Mouse (Mus musculus) testis, adult 2 months (tissue): ENCODE data around the gene Lrrc36. TPM values are rescaled to one million over a fixed set of nuclear protein-coding genes. Genes with fewer than 3 reads are reported as not detected.

Experiments used
- H3K27ac ChIP-seq: fragments of 200-500 bp; 2 replicates; pipeline ENCODE4 v1.5.1; 2012; ENCODE audit warnings: low read depth, low read length; ENCODE audit not compliant: control insufficient read depth, insufficient read depth
- H3K27me3 ChIP-seq: fragments of 200-500 bp; 2 replicates; pipeline ENCODE4 v1.6.1; 2012; ENCODE audit warnings: mild to moderate bottlenecking, low read length, moderate library complexity; ENCODE audit not compliant: control insufficient read depth, insufficient read depth
- H3K36me3 ChIP-seq: fragments of 200-500 bp; 2 replicates; pipeline ENCODE4 v1.6.1; 2012; ENCODE audit warnings: mild to moderate bottlenecking, low read length; ENCODE audit not compliant: control insufficient read depth, insufficient read depth
- H3K4me1 ChIP-seq: fragments of 200-500 bp; 2 replicates; pipeline ENCODE4 v1.6.1; 2012; ENCODE audit warnings: low read length; ENCODE audit not compliant: control insufficient read depth, insufficient read depth
- H3K4me3 ChIP-seq: fragments of 200-500 bp; 2 replicates; pipeline ENCODE4 v1.5.1; 2012; ENCODE audit warnings: low read depth, mild to moderate bottlenecking, low read length, moderate library complexity, mixed read lengths; ENCODE audit not compliant: control insufficient read depth
- CTCF ChIP-seq: fragments of 200-500 bp; IDR thresholded peaks from 2 replicates; pipeline ENCODE4 v1.5.1; 2012; ENCODE audit warnings: low read depth, mild to moderate bottlenecking, inconsistent platforms, low read length, moderate library complexity; ENCODE audit not compliant: control insufficient read depth, insufficient read depth, insufficient replicate concordance
- POLR2A ChIP-seq: fragments of 200-500 bp; IDR thresholded peaks from 2 replicates; pipeline ENCODE4 v1.6.1; 2012; ENCODE audit warnings: low read depth, mild to moderate bottlenecking, inconsistent platforms, low read length, moderate library complexity; ENCODE audit not compliant: control insufficient read depth
- polyA plus RNA-seq: library from polyadenylated mRNA; depleted of rRNA; stranded (reverse); fragments of >200 nt; gene quantifications from 2 replicates; pipeline ENCODE4 v1.2.3, GENCODE M21; 2012

The Lrrc36 gene
- polyA plus RNA-seq, 1 experiment: 75.6 TPM

DNA sequence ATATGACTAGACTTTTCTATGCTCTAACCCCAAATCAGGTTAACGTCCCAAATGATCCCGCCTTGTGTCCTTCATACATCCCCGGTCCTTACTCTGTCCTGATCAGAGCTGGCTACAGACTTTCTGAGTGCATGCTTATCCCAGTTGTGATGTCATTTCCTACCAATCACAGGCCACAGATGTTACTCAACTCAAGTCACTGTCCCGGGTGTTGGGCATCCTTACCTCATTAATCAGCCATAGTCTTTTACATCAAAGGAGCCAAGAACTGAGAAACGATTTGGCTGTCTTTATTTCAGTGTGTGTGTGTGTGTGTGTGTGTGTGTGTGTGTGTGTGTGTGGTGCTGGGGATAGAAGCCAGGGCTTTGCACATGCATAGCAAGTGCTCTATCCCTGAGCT lies 40.7 kb downstream of the Lrrc36 start:
- H3K4me3 ChIP-seq: no peak overlapping the region
- no peaks in the 10 kb centered on the region for H3K36me3 ChIP-seq
- TF ChIP-seq CTCF: no peak
- no peak for TF ChIP-seq POLR2A
- no peaks in the 10 kb centered on the region for H3K27me3 ChIP-seq
- no peak overlapping the region for H3K27ac ChIP-seq
- peaks cover 2% of the 10 kb centered on the region for H3K4me1 ChIP-seq

GRCm38 (mm10) chr8:105455218-105455617 lies 41.8 kb downstream of the Lrrc36 start:
- Histone ChIP-seq H3K4me3 (no peak overlapping the region), H3K27me3 (no peaks in the 10 kb centered on the region), H3K4me1 (peaks cover 2% of the 10 kb centered on the region), H3K36me3 (no peaks in the 10 kb centered on the region), H3K27ac (no peak overlapping the region)
- TF ChIP-seq POLR2A: no peak
- no peak for TF ChIP-seq CTCF

DNA sequence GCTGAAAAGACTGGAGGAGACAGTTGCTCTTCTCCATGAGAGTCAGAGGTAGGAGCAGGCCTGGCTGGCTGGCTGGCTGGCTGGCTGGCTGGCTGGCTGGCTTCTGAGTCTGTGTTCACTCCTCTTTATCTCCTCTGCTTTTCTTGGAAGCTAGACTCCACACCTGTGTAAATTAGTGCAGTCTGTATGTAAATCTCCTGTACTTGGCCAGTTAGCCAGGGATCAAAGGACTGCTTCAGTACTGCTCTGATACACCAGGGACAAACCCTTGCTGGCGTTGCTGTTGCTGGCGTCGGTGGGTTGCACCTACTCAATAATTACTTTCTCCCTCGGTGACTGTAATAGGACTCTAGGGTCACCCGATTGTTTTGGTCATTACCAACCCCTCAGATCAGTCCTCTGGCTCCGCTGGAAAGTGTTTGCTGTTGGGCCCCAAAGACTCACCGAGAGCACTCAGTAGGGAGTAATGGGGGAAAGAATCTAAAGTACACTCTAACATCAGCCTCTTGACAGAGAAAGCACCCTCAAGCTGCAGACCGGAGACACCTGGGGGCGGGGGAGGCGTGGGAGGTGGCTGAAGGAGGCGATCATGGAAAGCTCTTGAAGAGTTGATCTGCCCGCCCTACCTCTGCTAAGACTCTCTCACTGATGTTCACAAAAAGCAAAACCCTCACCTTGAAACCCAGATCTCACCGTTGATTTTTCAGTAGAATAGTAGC lies 47.9 kb downstream of the Lrrc36 start:
- peaks cover 2% of the 10 kb centered on the region for H3K4me1 ChIP-seq
- H3K36me3 ChIP-seq: no peaks in the 10 kb centered on the region
- no peak overlapping the region for H3K27ac ChIP-seq
- no peak for TF ChIP-seq CTCF
- no peak for TF ChIP-seq POLR2A
- no peak overlapping the region for H3K4me3 ChIP-seq
- H3K27me3 ChIP-seq: no peaks in the 10 kb centered on the region

DNA sequence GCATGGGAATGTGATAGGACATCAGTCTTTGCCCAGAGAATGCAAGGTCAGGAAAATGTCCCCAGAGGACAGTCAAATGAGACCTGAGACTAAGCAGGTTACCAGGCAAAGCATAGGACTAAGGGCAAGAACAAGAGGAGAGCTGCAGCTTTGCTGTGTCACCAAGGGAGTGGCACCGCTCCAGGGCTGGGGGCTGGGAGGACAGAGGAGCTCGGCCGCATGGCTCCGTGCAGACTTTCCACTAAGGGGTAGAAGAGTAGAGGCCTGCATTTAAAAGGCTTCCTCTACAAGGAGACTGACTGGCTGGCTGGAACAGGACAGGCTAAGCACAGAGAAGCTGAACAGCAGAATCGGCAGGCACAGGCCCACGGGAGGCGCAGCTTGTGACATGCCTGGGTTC lies 51.2 kb downstream of the Lrrc36 start:
- Histone ChIP-seq H3K4me3 (no peak overlapping the region), H3K4me1 (peaks cover 10% of the 10 kb centered on the region), H3K27me3 (no peaks in the 10 kb centered on the region), H3K36me3 (no peaks in the 10 kb centered on the region), H3K27ac (no peak overlapping the region)
- TF ChIP-seq POLR2A: no peak
- no peak for TF ChIP-seq CTCF

GRCm38 (mm10) chr8:105466246-105466645 lies 52.9 kb downstream of the Lrrc36 start:
- Histone ChIP-seq H3K27ac (no peak overlapping the region), H3K27me3 (no peaks in the 10 kb centered on the region), H3K4me3 (no peak overlapping the region), H3K4me1 (peaks cover 19% of the 10 kb centered on the region), H3K36me3 (no peaks in the 10 kb centered on the region)
- TF ChIP-seq POLR2A (no peak), CTCF (no peak)

- no peak for TF ChIP-seq CTCF
- TF ChIP-seq POLR2A: no peak
- no peak overlapping the region for H3K4me3 ChIP-seq
- H3K36me3 ChIP-seq: no peaks in the 10 kb centered on the region
- H3K27ac ChIP-seq: no peak overlapping the region
- no peaks in the 10 kb centered on the region for H3K27me3 ChIP-seq
- peaks cover 25% of the 10 kb centered on the region for H3K4me1 ChIP-seq
Observed at GRCm38 (mm10) chr8:105466700-105467291, 53.4 kb downstream of the Lrrc36 start.

- Histone ChIP-seq H3K27ac (no peak overlapping the region), H3K4me1 (peaks cover 27% of the 10 kb centered on the region), H3K27me3 (no peaks in the 10 kb centered on the region), H3K36me3 (no peaks in the 10 kb centered on the region), H3K4me3 (no peak overlapping the region)
- no peak for TF ChIP-seq CTCF
- TF ChIP-seq POLR2A: no peak
Observed at GRCm38 (mm10) chr8:105467396-105467985, 54.1 kb downstream of the Lrrc36 start.
